Mouse (Mus musculus): ENCODE results near the gene Tnfsf18. TPM values are rescaled to one million over a fixed set of nuclear protein-coding genes. Genes with fewer than 3 reads are reported as not detected.

Tnfsf18 gene
- total RNA-seq (2021) = not detected
- polyA plus RNA-seq (2012; rRNA removed) = not detected in 2 replicates
- long read RNA-seq = 0 reads

GRCm38 (mm10) chr1:161494343-161494742 is at the start of gene Tnfsf18:
TSS of gene Tnfsf18 (plus strand) at chr1:161494655.
- peak; percentile 84 for DNase-seq

GRCm38 (mm10) chr1:161444858-161445257 is 49.6 kb upstream of the Tnfsf18 start:
- DNase-seq = no peak

GRCm38 (mm10) chr1:161451683-161452245 is 42.7 kb upstream of the Tnfsf18 start:
- no peak for DNase-seq

- DNase-seq = no peak
Measured at GRCm38 (mm10) chr1:161452250-161452649, 42.2 kb upstream of the Tnfsf18 start.

GRCm38 (mm10) chr1:161463388-161464085 is 30.9 kb upstream of the Tnfsf18 start:
- DNase-seq = peak; percentile 13

GRCm38 (mm10) chr1:161477221-161477620 is 17.2 kb upstream of the Tnfsf18 start:
- peak; percentile 62 for DNase-seq

- DNase-seq = no peak
Measured at GRCm38 (mm10) chr1:161479854-161480253, 14.6 kb upstream of the Tnfsf18 start.

- DNase-seq = no peak
Measured at GRCm38 (mm10) chr1:161482211-161482610, 12.2 kb upstream of the Tnfsf18 start.

- DNase-seq = peak; percentile 54
Measured at GRCm38 (mm10) chr1:161487069-161487468, 7.4 kb upstream of the Tnfsf18 start.

- no peak for DNase-seq
Measured at GRCm38 (mm10) chr1:161491766-161492165, 2.7 kb upstream of the Tnfsf18 start.

- peak; percentile 42 for DNase-seq
Measured at GRCm38 (mm10) chr1:161496866-161497645, 2.6 kb downstream of the Tnfsf18 start.

- no peak for DNase-seq
Measured at GRCm38 (mm10) chr1:161500114-161500810, 5.8 kb downstream of the Tnfsf18 start.

GRCm38 (mm10) chr1:161500811-161501146 is 6.3 kb downstream of the Tnfsf18 start:
- DNase-seq = no peak

GRCm38 (mm10) chr1:161506317-161506716 is 11.9 kb downstream of the Tnfsf18 start:
- DNase-seq = no peak

GRCm38 (mm10) chr1:161507623-161508047 is 13.2 kb downstream of the Tnfsf18 start:
- DNase-seq = peak; percentile 90

GRCm38 (mm10) chr1:161517355-161517754 is 22.9 kb downstream of the Tnfsf18 start:
- DNase-seq = no peak

GRCm38 (mm10) chr1:161520223-161520622 is 25.8 kb downstream of the Tnfsf18 start:
- no peak for DNase-seq

GRCm38 (mm10) chr1:161528173-161528572 is 33.7 kb downstream of the Tnfsf18 start:
- DNase-seq = no peak

- no peak for DNase-seq
Measured at GRCm38 (mm10) chr1:161550596-161551095, 56.2 kb downstream of the Tnfsf18 start.

- no peak for DNase-seq
Measured at GRCm38 (mm10) chr1:161552098-161552497, 57.6 kb downstream of the Tnfsf18 start.

Data from adrenal gland, adult 2 months (tissue).